Mouse (Mus musculus): ENCODE results near the gene Cbx3. TPM values are rescaled to one million over a fixed set of nuclear protein-coding genes. Genes with fewer than 3 reads are reported as not detected.
"Not testable (repeated sequence)": the region's sequence is repeated elsewhere in the genome, so short reads cannot be mapped to it uniquely, and the experiment has no call there.

Cbx3 gene
- polyA plus RNA-seq, 1 experiment from 2014 or later: 310 TPM

- no peak for ATAC-seq (ENCODE audit: low FRiP score)
- peak overlapping the region; percentile 56; the same call in 1 of the 2 replicates for H3K27ac ChIP-seq (replicated peaks)
- 15% methylated on average over 3 of the region's 3 CpGs for WGBS
Observed at GRCm38 (mm10) chr6:51471782-51472181, 1.6 kb downstream of the Cbx3 start.

GRCm38 (mm10) chr6:51472213-51472612 lies 2.1 kb downstream of the Cbx3 start:
- 39% methylated on average over 4 of the region's 4 CpGs for WGBS
- peak overlapping the region; percentile 60 for H3K4me2 ChIP-seq
- no peaks in the 10 kb centered on the region for H3K27me3 ChIP-seq (replicated peaks)
- peak overlapping the region; percentile 56; the same call in 1 of the 2 replicates for H3K27ac ChIP-seq (replicated peaks)
- H3K4me3 ChIP-seq (replicated peaks): peak overlapping the region; percentile 97
- H3K4me1 ChIP-seq: peaks cover 26% of the 10 kb centered on the region
- ATAC-seq (ENCODE audit: low FRiP score): no peak
- no peaks in the 10 kb centered on the region for H3K9me3 ChIP-seq (replicated peaks)
- H3K9ac ChIP-seq (replicated peaks): peak overlapping the region; percentile 45
- peaks cover 22% of the 10 kb centered on the region for H3K36me3 ChIP-seq

More at GRCm38 (mm10) chr6:51471782-51472181, 1.6 kb downstream of the Cbx3 start:
- peaks cover 30% of the 10 kb centered on the region for H3K4me1 ChIP-seq
- no peaks in the 10 kb centered on the region for H3K27me3 ChIP-seq (replicated peaks)
- H3K9ac ChIP-seq (replicated peaks): peak overlapping the region; percentile 45
- H3K9me3 ChIP-seq (replicated peaks): no peaks in the 10 kb centered on the region
- H3K36me3 ChIP-seq: peaks cover 22% of the 10 kb centered on the region
- peak overlapping the region; percentile 97 for H3K4me3 ChIP-seq (replicated peaks)
- peak overlapping the region; percentile 60 for H3K4me2 ChIP-seq

- no peak overlapping the region for H3K9ac ChIP-seq (replicated peaks)
- H3K27ac ChIP-seq (replicated peaks): no peak overlapping the region
- H3K36me3 ChIP-seq: peaks cover 62% of the 10 kb centered on the region
- no peaks in the 10 kb centered on the region for H3K9me3 ChIP-seq (replicated peaks)
- H3K4me1 ChIP-seq: peaks cover 1% of the 10 kb centered on the region; the same call in 1 of the 2 replicates
- no peak overlapping the region for H3K4me2 ChIP-seq
- no peaks in the 10 kb centered on the region for H3K27me3 ChIP-seq (replicated peaks)
- no peak for ATAC-seq (ENCODE audit: low FRiP score)
- 96% methylated on average over 4 of the region's 4 CpGs for WGBS
- H3K4me3 ChIP-seq (replicated peaks): no peak overlapping the region
Observed at GRCm38 (mm10) chr6:51479136-51479731, 9.1 kb downstream of the Cbx3 start.

GRCm38 (mm10) chr6:51481548-51481947 lies 11.4 kb downstream of the Cbx3 start:
- H3K27me3 ChIP-seq (replicated peaks): no peaks in the 10 kb centered on the region
- no peak overlapping the region for H3K9ac ChIP-seq (replicated peaks)
- no peak for ATAC-seq (ENCODE audit: low FRiP score)
- H3K9me3 ChIP-seq (replicated peaks): no peaks in the 10 kb centered on the region
- H3K4me3 ChIP-seq (replicated peaks): no peak overlapping the region
- no peak overlapping the region for H3K27ac ChIP-seq (replicated peaks)
- WGBS: 92% methylated on average over 8 of the region's 8 CpGs
- no peak overlapping the region for H3K4me2 ChIP-seq
- H3K36me3 ChIP-seq: peaks cover 53% of the 10 kb centered on the region
- H3K4me1 ChIP-seq: no peaks in the 10 kb centered on the region

- no peak overlapping the region for H3K4me3 ChIP-seq (replicated peaks)
- WGBS: 95% methylated on average over 3 of the region's 3 CpGs
- no peak for ATAC-seq (ENCODE audit: low FRiP score)
- no peak overlapping the region for H3K9ac ChIP-seq (replicated peaks)
- no peaks in the 10 kb centered on the region for H3K27me3 ChIP-seq (replicated peaks)
- no peak overlapping the region for H3K4me2 ChIP-seq
- no peaks in the 10 kb centered on the region for H3K4me1 ChIP-seq
- no peak overlapping the region for H3K27ac ChIP-seq (replicated peaks)
- no peaks in the 10 kb centered on the region for H3K9me3 ChIP-seq (replicated peaks)
- peaks cover 42% of the 10 kb centered on the region for H3K36me3 ChIP-seq
Observed at GRCm38 (mm10) chr6:51483861-51484260, 13.7 kb downstream of the Cbx3 start.

- H3K27ac ChIP-seq (replicated peaks); H3K4me3 ChIP-seq (replicated peaks); ATAC-seq (ENCODE audit: low FRiP score); H3K27me3 ChIP-seq (replicated peaks); H3K9me3 ChIP-seq (replicated peaks); H3K4me2 ChIP-seq; H3K9ac ChIP-seq (replicated peaks); H3K4me1 ChIP-seq: not testable (repeated sequence)
- peaks cover 35% of the 10 kb centered on the region for H3K36me3 ChIP-seq
- WGBS: 87% methylated on average over 8 of the region's 8 CpGs
Observed at GRCm38 (mm10) chr6:51484556-51484955, 14.4 kb downstream of the Cbx3 start.

GRCm38 (mm10) chr6:51485646-51486045 lies 15.5 kb downstream of the Cbx3 start:
- H3K4me3 ChIP-seq (replicated peaks): no peak overlapping the region
- H3K9ac ChIP-seq (replicated peaks): no peak overlapping the region
- H3K9me3 ChIP-seq (replicated peaks): no peaks in the 10 kb centered on the region
- peaks cover 24% of the 10 kb centered on the region for H3K36me3 ChIP-seq
- H3K27ac ChIP-seq (replicated peaks): no peak overlapping the region
- WGBS: 67% methylated on average over 2 of the region's 2 CpGs
- H3K4me2 ChIP-seq: no peak overlapping the region
- H3K27me3 ChIP-seq (replicated peaks): no peaks in the 10 kb centered on the region
- H3K4me1 ChIP-seq: no peaks in the 10 kb centered on the region
- no peak for ATAC-seq (ENCODE audit: low FRiP score)

GRCm38 (mm10) chr6:51486076-51486710 lies 16.0 kb downstream of the Cbx3 start:
- Histone ChIP-seq H3K4me3 (replicated peaks) (no peak overlapping the region), H3K27ac (replicated peaks) (no peak overlapping the region), H3K4me2 (no peak overlapping the region), H3K9ac (replicated peaks) (no peak overlapping the region), H3K27me3 (replicated peaks) (no peaks in the 10 kb centered on the region), H3K4me1 (no peaks in the 10 kb centered on the region), H3K36me3 (peaks cover 19% of the 10 kb centered on the region), H3K9me3 (replicated peaks) (no peaks in the 10 kb centered on the region)
- 80% methylated on average over 7 of the region's 7 CpGs for WGBS
- no peak for ATAC-seq (ENCODE audit: low FRiP score)

GRCm38 (mm10) chr6:51486731-51487130 lies 16.6 kb downstream of the Cbx3 start:
- H3K4me2 ChIP-seq: no peak overlapping the region
- no peak for ATAC-seq (ENCODE audit: low FRiP score)
- H3K36me3 ChIP-seq: peaks cover 14% of the 10 kb centered on the region
- no peak overlapping the region for H3K27ac ChIP-seq (replicated peaks)
- 95% methylated on average over 5 of the region's 5 CpGs for WGBS
- H3K27me3 ChIP-seq (replicated peaks): no peaks in the 10 kb centered on the region
- H3K4me3 ChIP-seq (replicated peaks): no peak overlapping the region
- no peak overlapping the region for H3K9ac ChIP-seq (replicated peaks)
- H3K9me3 ChIP-seq (replicated peaks): no peaks in the 10 kb centered on the region
- no peaks in the 10 kb centered on the region for H3K4me1 ChIP-seq

GRCm38 (mm10) chr6:51489787-51490186 lies 19.6 kb downstream of the Cbx3 start:
- Histone ChIP-seq H3K4me1 (no peaks in the 10 kb centered on the region), H3K9me3 (replicated peaks) (no peaks in the 10 kb centered on the region), H3K27ac (replicated peaks) (no peak overlapping the region), H3K9ac (replicated peaks) (no peak overlapping the region), H3K36me3 (no peaks in the 10 kb centered on the region), H3K4me3 (replicated peaks) (no peak overlapping the region), H3K4me2 (no peak overlapping the region), H3K27me3 (replicated peaks) (no peaks in the 10 kb centered on the region)
- no peak for ATAC-seq (ENCODE audit: low FRiP score)
- 68% methylated on average over 2 of the region's 2 CpGs for WGBS

- Histone ChIP-seq H3K27ac (replicated peaks) (no peak overlapping the region), H3K36me3 (no peaks in the 10 kb centered on the region), H3K9ac (replicated peaks) (no peak overlapping the region), H3K9me3 (replicated peaks) (no peaks in the 10 kb centered on the region), H3K4me3 (replicated peaks) (no peak overlapping the region), H3K27me3 (replicated peaks) (no peaks in the 10 kb centered on the region), H3K4me1 (0 out of 2 replicates have a peak, but pooled peaks cover 5% of the 10 kb centered on the region), H3K4me2 (no peak overlapping the region)
- 74% methylated on average over 8 of the region's 8 CpGs for WGBS
- ATAC-seq (ENCODE audit: low FRiP score): no peak
Observed at GRCm38 (mm10) chr6:51497321-51498111, 27.4 kb downstream of the Cbx3 start.

- H3K4me3 ChIP-seq (replicated peaks): no peak overlapping the region
- no peak overlapping the region for H3K27ac ChIP-seq (replicated peaks)
- no peak overlapping the region for H3K4me2 ChIP-seq
- peaks cover 7% of the 10 kb centered on the region; the same call in 1 of the 2 replicates for H3K4me1 ChIP-seq
- 81% methylated on average over 1 of the region's 1 CpGs for WGBS
- no peak for ATAC-seq (ENCODE audit: low FRiP score)
- no peaks in the 10 kb centered on the region for H3K9me3 ChIP-seq (replicated peaks)
- H3K27me3 ChIP-seq (replicated peaks): no peaks in the 10 kb centered on the region
- H3K36me3 ChIP-seq: no peaks in the 10 kb centered on the region
- H3K9ac ChIP-seq (replicated peaks): no peak overlapping the region
Observed at GRCm38 (mm10) chr6:51505671-51506070, 35.5 kb downstream of the Cbx3 start.
